Mouse (Mus musculus) heart, embryonic 14.5 days (tissue): ENCODE results near the gene Sfta2. TPM values are rescaled to one million over a fixed set of nuclear protein-coding genes. Genes with fewer than 3 reads are reported as not detected.
A peak's percentile ranks its signal among the peaks of the same experiment; 100 is the strongest.

ENCODE experiments used
- ATAC-seq: fragments of 200-750 bp; cut with Nextera tagmentation; 2 replicates; pipeline ENCODE4 v1.8.0; 2017; ENCODE audit warnings: low read depth, moderate TSS enrichment; ENCODE audit not compliant: insufficient number of reproducible peaks, insufficient read depth, low FRiP score
- H3K27ac ChIP-seq, 2 experiments: fragments of 200-500 bp in 1 of 2; fragments of 300-500 bp in 1 of 2; sonication (generic) in 1 of 2; replicated peaks in 1 of 2; 2 replicates each; pipeline ENCODE4 v1.5.1; 2012 to 2014; ENCODE audit warnings: low read depth in 2 of 2, low read length in 2 of 2, control low read depth in 1 of 2, mild to moderate bottlenecking in 1 of 2, mixed read lengths in 1 of 2; ENCODE audit not compliant: control insufficient read depth in 1 of 2, insufficient read depth in 1 of 2
- H3K27me3 ChIP-seq: fragments of 300-500 bp; sonication (generic); 2 replicates; pipeline ENCODE4 v1.6.1; 2014; ENCODE audit warnings: mild to moderate bottlenecking, low read length, control low read depth; ENCODE audit not compliant: control insufficient read depth, insufficient read depth
- H3K36me3 ChIP-seq: fragments of 300-500 bp; sonication (generic); 2 replicates; pipeline ENCODE4 v1.6.1; 2014; ENCODE audit warnings: mild to moderate bottlenecking, control low read depth, low read length, mixed read lengths; ENCODE audit not compliant: control insufficient read depth, insufficient read depth
- H3K4me1 ChIP-seq, 2 experiments: fragments of 200-500 bp in 1 of 2; fragments of 300-500 bp in 1 of 2; sonication (generic) in 1 of 2; 2 replicates each; pipeline ENCODE4 v1.6.1; 2012 to 2014; ENCODE audit warnings: low read length in 2 of 2, control low read depth in 1 of 2, mixed read lengths in 1 of 2; ENCODE audit not compliant: control insufficient read depth in 2 of 2, insufficient read depth in 2 of 2
- H3K4me2 ChIP-seq: fragments of 300-500 bp; sonication (generic); 2 replicates; pipeline ENCODE4 v1.6.1; 2014; ENCODE audit warnings: mild to moderate bottlenecking, low read length
- H3K4me3 ChIP-seq, 2 experiments: fragments of 200-500 bp in 1 of 2; fragments of 300-500 bp in 1 of 2; sonication (generic) in 1 of 2; 2 replicates each; pipeline ENCODE4 v1.5.1; 2012 to 2014; ENCODE audit warnings: low read length in 2 of 2, mild to moderate bottlenecking in 2 of 2, control low read depth in 1 of 2, low read depth in 1 of 2, moderate library complexity in 1 of 2; ENCODE audit not compliant: control insufficient read depth in 1 of 2, insufficient read depth in 1 of 2
- H3K9ac ChIP-seq: fragments of 300-500 bp; sonication (generic); 2 replicates; pipeline ENCODE4 v1.6.1; 2014; ENCODE audit warnings: mild to moderate bottlenecking, low read length
- H3K9me3 ChIP-seq: fragments of 300-500 bp; sonication (generic); 2 replicates; pipeline ENCODE4 v1.6.1; 2016; ENCODE audit warnings: low read length, control low read depth; ENCODE audit not compliant: control insufficient read depth
- WGBS: fragments of 180-500 bp; shearing (Covaris S2); extraction: QIAGEN DNeasy Blood & Tissue Kit; methylation state at CpG from one replicate; pipeline ENCODE4 v1.1.7; 2014; 5-methylcytosine and 5-hydroxymethylcytosine counted together
- polyA plus RNA-seq: library from polyadenylated mRNA; unstranded; fragments of >200 nt; fragmentation: Nextera tagmentation; extraction: Ambion mirVana; gene quantifications from 2 replicates; pipeline ENCODE4 v1.2.1, GENCODE M21; 2014

Gene Sfta2
- polyA plus RNA-seq, 1 experiment from 2014 or later = not detected

DNA sequence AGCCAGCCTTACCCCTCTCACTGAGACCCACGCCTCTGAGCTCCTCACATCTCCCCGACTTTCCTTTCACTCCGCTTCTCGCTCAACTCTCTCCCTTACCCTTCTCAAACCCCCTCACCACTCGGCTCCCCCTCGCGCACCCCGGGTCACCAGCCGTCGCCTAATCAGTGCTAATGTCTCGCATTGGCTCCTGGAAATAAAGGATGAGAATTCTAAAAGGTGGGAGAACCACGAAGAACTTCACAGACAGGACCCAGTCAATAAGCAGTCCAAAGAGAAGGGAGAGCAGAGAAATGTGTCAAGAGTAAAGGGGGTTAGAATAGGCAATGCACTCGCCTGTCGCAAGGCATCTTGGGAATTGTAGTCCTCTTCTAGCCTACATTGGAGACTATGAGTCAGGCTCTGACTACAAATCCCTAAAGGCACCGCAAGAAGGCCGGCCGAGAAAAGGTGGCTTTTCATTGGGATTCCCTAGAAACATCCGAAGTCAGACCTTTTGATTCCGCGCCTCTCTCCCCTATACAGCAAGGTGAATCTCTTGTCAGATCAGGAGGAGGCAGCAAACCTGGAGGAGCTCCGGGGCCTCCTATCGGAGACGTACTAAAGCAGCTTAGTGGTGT is 72.2 kb downstream of the Sfta2 start, which contains the start of gene Gtf2h4:
Gene Gtf2h4 (minus strand): TSS at position 324 of the 620 bp plus-strand sequence.
- WGBS = 1% methylated on average over 23 of the region's 23 CpGs
- H3K4me1 ChIP-seq = peaks cover 2 to 4% of the 10 kb centered on the region in 2 experiments; a peak in 2 of 4 replicates
- peak within 1 kb of the TSS; percentile 79 for H3K4me2 ChIP-seq
- no peaks in the 10 kb centered on the region for H3K27me3 ChIP-seq
- no peaks in the 10 kb centered on the region for H3K9me3 ChIP-seq
- peak within 1 kb of the TSS; percentile 73 to 76 for H3K4me3 ChIP-seq
- peaks cover 16% of the 10 kb centered on the region; the same call in 1 of the 2 replicates for H3K36me3 ChIP-seq
- H3K9ac ChIP-seq = peak within 1 kb of the TSS; percentile 92
- peak within 1 kb of the TSS in 1 of 2 experiments; percentile 36; a peak in 1 of 4 replicates for H3K27ac ChIP-seq
- ATAC-seq = peak; percentile 93

DNA sequence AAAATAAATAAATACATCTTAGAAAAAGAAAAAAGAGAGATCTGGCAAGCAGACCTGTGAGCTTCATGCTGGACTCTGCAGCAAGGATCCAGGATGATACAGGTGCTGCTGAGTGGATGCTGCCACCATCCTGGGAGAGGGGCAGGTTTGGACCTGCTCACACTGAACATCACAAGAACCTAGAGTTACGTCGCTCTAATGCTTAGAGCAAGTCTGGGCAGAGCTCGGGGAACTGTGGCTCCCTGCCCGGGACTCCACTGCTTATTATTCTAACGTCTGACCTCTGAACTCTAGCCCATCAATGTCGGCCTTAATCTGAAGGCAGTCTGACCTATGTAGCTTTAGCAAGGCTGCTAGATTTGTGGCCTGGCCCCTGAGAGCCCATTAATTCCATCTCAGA is 79.2 kb downstream of the Sfta2 start:
- Histone ChIP-seq H3K27ac (no peak overlapping the region), H3K9me3 (no peaks in the 10 kb centered on the region), H3K4me1 (no peaks in the 10 kb centered on the region), H3K27me3 (no peaks in the 10 kb centered on the region), H3K4me2 (no peak overlapping the region), H3K9ac (no peak overlapping the region), H3K4me3 (no peak overlapping the region), H3K36me3 (peaks cover 55% of the 10 kb centered on the region)
- no peak for ATAC-seq
- 49% methylated on average over 6 of the region's 6 CpGs for WGBS

GRCm38 (mm10) chr17:35681986-35682385 is 80.6 kb downstream of the Sfta2 start:
- Histone ChIP-seq H3K27ac (no peak overlapping the region), H3K36me3 (peaks cover 68% of the 10 kb centered on the region), H3K27me3 (no peaks in the 10 kb centered on the region), H3K4me3 (no peak overlapping the region), H3K4me1 (no peaks in the 10 kb centered on the region), H3K9ac (no peak overlapping the region), H3K9me3 (no peaks in the 10 kb centered on the region), H3K4me2 (no peak overlapping the region)
- ATAC-seq = no peak
- 88% methylated on average over 13 of the region's 13 CpGs for whole genome bisulfite sequencing

DNA sequence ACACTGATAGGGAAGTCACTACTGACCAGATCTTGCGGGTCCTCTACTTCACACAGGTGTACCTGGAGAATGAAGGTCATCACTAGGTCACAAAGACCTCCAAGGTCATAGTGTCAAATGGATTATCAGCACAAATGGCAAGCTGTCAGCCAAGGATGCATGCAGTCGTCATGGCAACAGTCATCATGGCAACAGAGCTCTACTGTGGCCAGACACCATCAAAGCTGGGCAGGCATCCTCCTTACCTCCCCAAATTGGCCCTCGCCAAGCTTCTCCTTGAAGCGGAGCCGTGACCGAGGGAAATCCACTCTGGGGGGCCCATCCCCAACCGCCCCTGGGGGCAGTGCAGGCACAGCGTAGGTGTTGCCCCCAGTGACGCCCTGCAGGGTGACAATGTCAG is 83.7 kb downstream of the Sfta2 start:
- Histone ChIP-seq H3K9ac (no peak overlapping the region), H3K4me1 (no peaks in the 10 kb centered on the region), H3K4me3 (no peak overlapping the region), H3K27ac (no peak overlapping the region), H3K27me3 (no peaks in the 10 kb centered on the region), H3K36me3 (peaks cover 99% of the 10 kb centered on the region), H3K4me2 (no peak overlapping the region), H3K9me3 (no peaks in the 10 kb centered on the region)
- 72% methylated on average over 9 of the region's 9 CpGs for WGBS
- ATAC-seq = no peak

- Histone ChIP-seq H3K27ac (no peak overlapping the region), H3K36me3 (peaks cover 100% of the 10 kb centered on the region), H3K4me2 (no peak overlapping the region), H3K9me3 (no peaks in the 10 kb centered on the region), H3K4me1 (no peaks in the 10 kb centered on the region), H3K4me3 (no peak overlapping the region), H3K9ac (no peak overlapping the region), H3K27me3 (no peaks in the 10 kb centered on the region)
- no peak for ATAC-seq
- WGBS = 82% methylated on average over 25 of the region's 25 CpGs
Measured at GRCm38 (mm10) chr17:35688347-35689175, 87.2 kb downstream of the Sfta2 start.

DNA sequence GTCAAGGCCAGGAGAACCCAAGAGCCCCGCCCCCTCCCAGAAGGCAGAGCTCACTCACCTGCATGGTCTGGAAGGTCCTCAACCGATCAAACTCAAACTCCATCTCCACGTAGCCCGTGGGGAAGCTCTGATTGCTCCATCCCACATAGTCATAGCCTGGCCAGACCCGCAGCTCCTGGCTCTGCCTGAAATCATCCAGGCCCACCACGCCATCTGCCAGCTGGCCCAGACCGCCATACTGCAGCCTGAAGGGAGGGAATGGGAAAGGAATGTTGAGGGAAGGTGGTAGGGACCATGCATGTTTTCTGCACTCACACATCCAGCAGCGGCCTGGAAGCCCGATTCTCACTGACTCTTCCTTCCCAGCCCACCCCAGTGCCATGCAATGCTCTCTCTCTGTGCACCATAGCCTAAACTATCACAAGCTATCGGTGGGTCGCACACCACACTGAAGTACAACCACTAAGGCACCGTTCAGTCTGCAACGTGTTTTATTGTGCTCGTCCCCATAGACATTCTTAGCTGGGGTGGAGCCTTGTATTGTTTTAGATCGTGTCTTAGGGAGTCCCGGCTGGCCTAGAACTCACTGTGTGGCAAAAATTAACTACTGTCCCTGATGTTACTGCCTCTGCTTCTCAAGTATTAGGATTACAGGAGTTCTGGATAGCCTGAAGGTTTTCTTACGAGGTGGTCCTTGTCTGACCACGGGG is 88.7 kb downstream of the Sfta2 start:
- H3K9me3 ChIP-seq = peaks cover under 1% of the 10 kb centered on the region; the same call in 1 of the 2 replicates
- peaks cover 91% of the 10 kb centered on the region for H3K36me3 ChIP-seq
- ATAC-seq = no peak
- no peak overlapping the region for H3K27ac ChIP-seq
- 88% methylated on average over 18 of the region's 18 CpGs for WGBS
- H3K4me1 ChIP-seq = no peaks in the 10 kb centered on the region
- no peaks in the 10 kb centered on the region for H3K27me3 ChIP-seq
- H3K4me2 ChIP-seq = no peak overlapping the region
- H3K9ac ChIP-seq = no peak overlapping the region
- no peak overlapping the region for H3K4me3 ChIP-seq

GRCm38 (mm10) chr17:35691811-35692210 is 90.5 kb downstream of the Sfta2 start:
- H3K4me1 ChIP-seq = peaks cover 0 to 1% of the 10 kb centered on the region in 2 experiments; a peak in 3 of 4 replicates
- H3K27ac ChIP-seq = no peak overlapping the region
- no peak overlapping the region for H3K9ac ChIP-seq
- 63% methylated on average over 4 of the region's 4 CpGs for WGBS
- H3K27me3 ChIP-seq = no peaks in the 10 kb centered on the region
- no peak overlapping the region for H3K4me2 ChIP-seq
- H3K36me3 ChIP-seq = peaks cover 84% of the 10 kb centered on the region
- no peak for ATAC-seq
- H3K4me3 ChIP-seq = no peak overlapping the region
- peaks cover 5% of the 10 kb centered on the region for H3K9me3 ChIP-seq
